Mouse (Mus musculus): ENCODE measurements around the gene Cd3e.

GRCm38 (mm10) chr9:45000249-45000648 lies 9.2 kb downstream of the Cd3e start:
- TF ChIP-seq CTCF (IDR thresholded peaks at IDR 0.05; ENCODE audit: insufficient read depth, low read length) (no peak), POLR2A (IDR thresholded peaks at IDR 0.05; ENCODE audit: borderline replicate concordance, extremely low read depth, low read depth, low read length) (no peak)
